Mouse (Mus musculus) layer of hippocampus, adult 2 months (tissue): ENCODE measurements at regions not wholly inside any gene's neighbourhood (a gene's known extent, or its start where the extent isn't known, plus 50 kb on each side); places are given as distances from the start of the nearest gene placed in this dataset.

Experiments
- DNase-seq, 2 experiments: peaks; one replicate each; pipeline ENCODE4 v3.0.0; 2022; ENCODE audit warnings: low spot score in 2 of 2
- H3K27ac ChIP-seq: fragments of 200-600 bp; 2 replicates; pipeline ENCODE4 v1.8.1; 2022
- H3K4me3 ChIP-seq: fragments of 200-600 bp; 2 replicates; pipeline ENCODE4 v1.8.1; 2022; ENCODE audit warnings: mild to moderate bottlenecking
- CTCF ChIP-seq: fragments of 200-600 bp; conservative IDR thresholded peaks from 2 replicates; pipeline ENCODE4 v1.8.1; 2022; ENCODE audit warnings: antibody characterized with exemption, mild to moderate bottlenecking, moderate library complexity

DNA sequence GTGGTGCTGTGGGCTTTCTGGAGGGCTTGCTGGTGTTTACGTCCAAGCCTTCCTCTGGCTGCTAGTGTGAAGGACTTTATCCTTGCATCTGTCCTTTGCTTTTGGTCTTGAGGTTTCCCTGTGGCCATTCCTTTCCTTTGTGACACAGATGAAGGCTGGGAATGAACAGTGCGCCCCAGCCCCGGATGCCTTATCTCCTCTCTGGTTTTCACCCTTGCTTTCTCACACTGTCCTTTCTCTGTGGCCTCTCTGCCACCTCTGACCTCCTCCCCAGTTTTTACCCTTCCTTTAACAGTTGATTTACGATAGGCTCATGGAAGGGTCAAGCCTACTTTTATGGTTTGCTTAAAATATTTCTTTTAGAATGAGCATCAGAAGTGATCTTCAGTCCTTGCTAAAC, 53.2 kb downstream of the Gas1 start:
- DNase-seq, result no peak
- Histone ChIP-seq H3K4me3 (no peak overlapping the region), H3K27ac (no peak overlapping the region)
- no peak for TF ChIP-seq CTCF

DNA sequence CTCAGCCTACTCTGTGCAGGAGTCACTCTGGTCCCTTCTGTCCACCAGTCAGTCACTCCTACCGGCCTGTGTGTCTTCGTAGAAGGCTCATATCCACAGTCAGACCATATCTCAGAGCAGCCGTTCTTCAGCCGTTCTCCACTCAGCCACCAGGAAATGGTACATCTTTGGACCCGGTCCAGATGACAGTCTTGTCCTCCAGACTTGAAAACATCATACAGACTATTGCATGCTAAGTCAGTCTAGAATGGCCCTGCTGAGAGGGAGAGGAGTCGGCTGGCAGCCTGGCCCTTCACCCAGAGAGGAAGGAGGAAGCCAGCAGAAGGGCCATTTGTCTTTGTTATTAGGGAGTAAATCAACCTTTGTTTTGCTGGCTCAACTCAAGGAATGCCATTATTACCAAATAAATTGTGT, 54.0 kb downstream of the Gas1 start:
- no peak for DNase-seq
- Histone ChIP-seq H3K27ac (no peak overlapping the region), H3K4me3 (no peak overlapping the region)
- no peak for TF ChIP-seq CTCF

DNA sequence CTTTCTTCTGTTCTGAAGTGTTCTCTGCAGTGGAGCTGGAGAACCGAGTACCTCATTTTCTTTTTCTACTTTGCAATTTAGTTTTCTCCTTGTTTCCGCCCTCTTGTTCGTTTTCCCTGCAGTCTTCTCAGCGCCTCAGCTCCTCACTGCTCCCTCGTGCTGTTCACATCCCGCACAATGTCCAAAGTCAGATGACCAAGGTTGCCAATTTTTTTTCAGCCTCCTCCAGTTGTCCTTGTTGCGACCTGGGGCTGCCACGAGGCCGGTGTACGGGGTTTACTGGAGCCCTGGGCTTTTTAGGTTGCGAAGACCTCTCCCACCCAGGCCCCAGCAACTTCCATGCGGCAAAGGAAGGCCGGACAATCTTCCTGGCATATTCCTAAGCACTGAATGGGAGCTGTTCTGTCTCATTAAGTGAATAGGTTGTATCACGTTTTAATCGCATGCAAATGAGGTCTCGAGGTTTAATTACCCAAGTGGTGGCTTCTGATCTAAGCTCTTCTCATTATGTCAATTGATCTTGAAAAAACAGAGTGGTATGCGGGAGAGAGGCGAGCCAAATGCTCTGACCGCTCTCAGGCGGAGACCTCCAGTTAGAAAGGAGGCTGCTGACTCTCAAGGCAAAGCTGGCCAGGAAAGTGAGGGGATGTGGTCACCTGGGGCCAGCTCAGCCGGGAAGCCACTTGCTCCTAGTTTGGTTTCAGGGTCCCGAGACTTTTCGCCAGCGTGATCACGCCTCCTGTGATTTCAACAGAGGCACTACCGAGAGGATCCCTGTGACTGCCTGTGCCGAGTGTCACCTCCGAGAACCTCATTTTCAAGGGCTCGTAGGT, 54.6 kb downstream of the Gas1 start:
- no peak for DNase-seq
- Histone ChIP-seq H3K27ac (no peak overlapping the region), H3K4me3 (no peak overlapping the region)
- no peak for TF ChIP-seq CTCF

DNA sequence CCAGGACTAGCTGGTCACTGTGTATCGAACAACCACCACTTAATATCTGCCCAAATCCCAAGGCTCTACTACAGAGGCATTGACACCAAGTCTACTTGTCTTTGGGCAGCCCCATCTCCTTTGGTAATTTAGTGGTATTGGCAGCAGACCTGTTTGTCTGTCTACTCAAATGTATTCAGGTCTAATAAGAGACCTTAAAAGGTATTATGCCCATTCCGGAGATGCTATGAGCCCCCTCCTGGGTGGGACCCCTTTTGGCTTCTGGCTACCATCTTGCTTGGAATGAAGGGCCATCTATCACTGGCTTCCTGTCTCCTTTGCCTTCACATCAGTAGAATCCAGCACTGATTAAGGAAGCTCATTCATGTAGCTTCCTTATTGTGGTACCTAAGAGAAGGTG, 65.7 kb downstream of the Gas1 start:
- no peak for TF ChIP-seq CTCF
- Histone ChIP-seq H3K27ac (no peak overlapping the region), H3K4me3 (no peak overlapping the region)
- no peak for DNase-seq

DNA sequence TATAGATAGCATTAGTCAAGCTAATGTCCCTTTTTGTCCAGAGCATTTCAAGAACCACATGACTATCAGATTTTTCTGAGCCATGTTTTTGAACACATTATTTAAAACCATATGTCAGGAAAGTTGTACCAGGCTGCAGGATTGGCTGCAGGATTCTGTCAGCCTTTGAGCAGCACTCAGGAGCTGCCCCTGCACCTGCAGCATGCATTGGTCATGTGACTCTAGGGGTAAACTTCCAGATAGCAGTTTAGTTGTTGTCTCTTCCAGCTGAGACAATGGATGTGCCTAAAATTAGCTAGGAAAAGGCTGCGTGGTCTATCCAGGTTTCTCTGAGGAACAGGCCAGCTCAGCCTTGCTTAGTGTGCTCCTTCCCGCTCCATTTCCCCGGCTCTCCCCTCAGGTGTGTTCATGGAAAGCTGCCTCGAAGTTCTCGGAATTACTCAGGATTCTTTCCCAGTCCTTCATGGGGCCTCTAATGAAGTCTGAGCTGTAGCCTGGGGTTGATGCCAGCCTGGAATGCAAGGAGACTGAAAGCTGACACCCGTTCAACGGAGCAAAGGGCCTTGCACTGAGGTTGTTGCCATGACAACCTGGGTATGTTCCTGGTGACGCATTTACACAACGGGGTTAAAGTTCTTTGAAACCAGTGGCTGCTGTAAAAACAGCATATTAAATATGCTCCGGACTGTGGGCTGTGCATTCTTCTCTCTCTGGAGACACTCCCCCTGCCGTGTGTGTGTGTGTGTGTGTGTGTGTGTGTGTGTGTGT, 66.9 kb downstream of the Gas1 start:
- TF ChIP-seq CTCF, result no peak
- DNase-seq, result peak; percentile 13
- no peak overlapping the region for H3K27ac ChIP-seq
- no peak overlapping the region for H3K4me3 ChIP-seq

DNA sequence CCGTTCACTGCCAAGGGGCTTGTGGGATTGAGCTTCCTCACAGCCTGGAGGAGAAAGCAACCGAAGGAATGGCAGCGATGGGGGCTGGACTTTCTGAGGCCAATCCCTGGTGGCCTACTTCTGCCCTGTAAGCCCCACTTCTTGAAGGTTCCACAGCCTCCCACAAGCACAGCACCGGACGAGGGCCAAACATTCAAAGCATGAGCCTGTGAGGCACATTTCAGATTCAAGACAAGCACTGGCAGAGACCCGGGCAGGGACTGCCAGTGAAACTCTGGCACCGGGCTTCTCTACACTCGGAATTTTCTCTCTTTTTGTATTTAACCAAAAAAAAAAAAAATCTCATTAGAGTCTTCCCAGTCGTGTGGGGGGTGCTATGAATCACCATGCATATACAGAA, 71.9 kb downstream of the Gas1 start:
- Histone ChIP-seq H3K27ac (peak overlapping the region; percentile 19; the same call in 1 of the 2 replicates), H3K4me3 (no peak overlapping the region)
- peak; percentile 41 to 44 for DNase-seq
- no peak for TF ChIP-seq CTCF

DNA sequence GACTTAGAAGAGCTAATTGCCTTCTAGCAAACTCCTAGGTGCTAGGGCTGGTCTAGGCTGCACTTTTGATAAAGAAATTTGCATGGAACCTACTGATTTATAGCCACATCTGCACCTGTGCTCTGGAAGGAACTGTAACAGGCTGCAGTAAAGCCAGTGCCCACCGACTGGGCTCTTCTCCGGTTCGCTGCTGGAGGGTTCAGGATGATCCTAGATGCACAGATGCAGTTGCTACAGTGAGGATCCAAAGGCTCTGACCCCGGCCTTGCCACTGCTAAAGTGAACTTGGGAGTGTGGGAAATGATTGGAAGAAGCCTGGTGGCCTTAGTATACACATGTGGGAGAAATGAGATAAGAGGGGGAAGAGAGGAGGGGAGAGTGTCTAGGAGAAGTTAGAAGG, 75.5 kb downstream of the Gas1 start:
- no peak for DNase-seq
- Histone ChIP-seq H3K4me3 (no peak overlapping the region), H3K27ac (no peak overlapping the region)
- TF ChIP-seq CTCF, result no peak

DNA sequence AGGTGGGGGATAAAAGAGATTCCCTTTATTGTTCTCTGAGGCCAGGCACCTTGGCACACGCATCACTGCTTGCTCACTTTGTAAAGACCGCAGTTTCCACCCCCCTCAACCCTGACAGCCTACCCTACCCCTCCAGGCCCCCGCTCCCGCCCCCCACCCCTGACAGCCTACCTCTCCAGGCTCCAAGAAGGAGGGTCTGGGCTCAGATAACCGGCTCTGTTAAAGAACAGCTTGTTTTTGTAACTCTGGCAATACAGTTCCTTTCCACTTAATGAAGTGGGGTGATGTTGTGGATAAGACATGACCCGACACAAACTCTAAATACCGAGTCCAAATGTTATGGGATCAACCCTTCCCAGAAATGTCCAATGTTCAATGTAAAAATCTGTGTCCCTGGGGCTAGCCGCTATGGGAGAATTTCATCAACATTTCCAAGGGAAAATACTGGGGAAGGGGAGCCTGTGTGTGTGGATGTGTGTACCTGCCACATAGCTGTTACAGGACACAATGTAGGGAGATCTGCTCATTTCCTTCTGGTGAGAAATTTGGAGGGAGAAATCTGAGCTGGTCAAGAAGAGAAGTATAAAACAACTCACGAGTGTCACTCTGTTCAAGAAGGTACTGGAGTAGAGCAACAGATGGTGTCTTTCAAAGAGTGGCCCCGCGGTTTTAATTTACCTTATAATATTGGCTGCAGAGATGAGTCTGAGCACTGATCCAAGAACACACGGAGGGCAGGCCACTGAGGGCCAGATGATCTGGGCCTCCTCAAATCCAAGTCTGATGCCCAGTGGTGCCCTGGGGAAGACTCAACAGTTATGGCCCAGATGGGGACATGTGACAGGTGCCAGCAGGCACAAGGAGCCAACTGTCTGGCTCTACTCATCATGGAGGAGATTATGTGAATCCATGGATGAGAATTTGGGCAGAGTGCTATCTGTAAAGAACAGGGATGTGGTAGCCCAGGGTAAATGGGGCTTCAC, 76.7 kb downstream of the Gas1 start:
- DNase-seq, result no peak
- no peak overlapping the region for H3K27ac ChIP-seq
- TF ChIP-seq CTCF, result no peak
- no peak overlapping the region for H3K4me3 ChIP-seq

DNA sequence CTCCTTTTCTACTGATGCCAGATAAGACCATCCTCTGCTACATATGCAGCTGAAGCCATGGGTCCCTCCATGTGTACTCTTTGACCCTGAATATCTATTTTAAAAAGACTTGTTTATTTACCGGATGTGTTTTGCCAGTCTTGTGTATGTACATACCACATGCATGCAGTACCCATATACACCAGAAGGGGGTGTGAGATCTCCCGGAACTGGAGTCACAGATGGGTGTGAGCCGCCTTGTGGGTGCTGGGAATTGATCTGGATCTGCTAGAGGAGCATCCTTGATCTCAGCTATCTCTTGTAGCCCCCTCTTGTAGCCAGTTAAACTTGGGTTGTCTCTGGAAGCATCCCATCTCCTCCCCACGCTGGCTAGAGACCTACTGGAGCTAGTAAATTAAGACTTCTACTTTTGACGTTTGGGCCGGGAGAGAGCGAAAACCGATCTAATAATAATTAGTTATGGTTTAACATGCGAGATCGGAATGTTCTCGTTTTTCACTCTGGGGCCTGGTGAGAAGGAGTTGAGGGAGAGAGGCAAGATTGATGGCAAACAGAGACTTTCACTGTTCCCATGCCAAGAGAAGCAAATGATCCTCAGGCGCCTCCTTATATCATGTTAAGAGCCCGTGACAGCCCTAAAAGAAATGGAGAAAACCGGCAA, 77.6 kb downstream of the Gas1 start:
- Histone ChIP-seq H3K27ac (no peak overlapping the region), H3K4me3 (no peak overlapping the region)
- TF ChIP-seq CTCF, result peak; percentile 61
- no peak for DNase-seq

DNA sequence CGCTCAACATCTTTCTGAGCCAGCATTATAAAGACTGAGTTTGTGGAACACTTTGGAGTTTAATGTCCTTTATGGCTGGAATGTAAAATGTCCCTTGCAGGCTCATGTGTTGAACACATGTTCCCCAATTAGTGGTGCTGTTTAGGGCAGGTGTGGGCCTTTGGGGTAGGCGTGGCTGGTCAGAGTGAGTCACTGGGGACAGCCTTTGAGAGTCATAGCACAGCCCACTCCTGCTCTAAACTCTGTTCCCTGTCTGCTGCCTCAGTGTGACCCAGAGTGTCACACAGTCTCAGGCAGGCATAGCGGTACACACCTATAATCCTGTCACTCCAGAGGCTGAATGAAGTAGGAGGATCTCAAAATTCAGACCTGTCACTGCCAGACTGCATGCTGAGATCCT, 78.8 kb downstream of the Gas1 start:
- TF ChIP-seq CTCF, result no peak
- DNase-seq, result no peak
- Histone ChIP-seq H3K4me3 (no peak overlapping the region), H3K27ac (no peak overlapping the region)

DNA sequence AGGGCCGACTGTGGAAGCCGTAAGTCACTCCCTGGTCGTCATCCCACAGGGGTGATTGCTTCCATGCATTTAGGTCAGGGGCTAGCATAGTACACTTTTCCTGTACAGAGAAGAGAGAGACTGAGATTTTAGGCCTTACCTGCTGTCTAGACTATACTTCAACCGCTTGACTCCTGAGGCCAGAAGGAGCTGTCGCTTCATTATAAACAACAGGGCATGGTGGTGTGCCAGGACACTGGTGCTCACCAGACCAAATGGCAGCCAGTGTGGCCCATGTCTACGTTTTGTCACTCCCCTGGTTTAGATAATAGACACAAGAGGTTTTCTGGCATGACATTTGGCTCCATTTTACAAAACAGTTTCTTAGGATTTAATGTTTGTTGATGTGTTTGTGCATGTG, 79.4 kb downstream of the Gas1 start:
- no peak for TF ChIP-seq CTCF
- no peak for DNase-seq
- H3K4me3 ChIP-seq, result no peak overlapping the region
- no peak overlapping the region for H3K27ac ChIP-seq

DNA sequence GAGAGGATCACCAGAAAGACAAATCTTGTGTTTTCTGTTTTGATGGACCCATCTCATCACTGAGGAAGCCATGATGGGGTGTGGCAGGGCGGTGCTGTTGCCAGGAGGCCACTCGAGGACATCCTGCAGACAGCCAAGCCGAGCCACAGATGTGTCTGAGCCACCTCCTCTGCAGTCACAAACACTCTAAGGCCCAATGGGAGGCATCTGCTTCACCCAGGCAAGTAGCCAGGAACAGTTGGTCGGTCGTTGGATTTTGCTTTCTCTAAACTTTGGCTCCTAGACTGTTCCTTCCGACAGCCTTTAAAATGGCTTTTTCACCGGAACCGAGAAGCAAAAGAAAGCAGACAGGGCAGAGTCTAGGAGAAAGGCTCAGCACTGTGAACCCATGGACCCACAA, 90.5 kb downstream of the Gas1 start:
- no peak for DNase-seq
- Histone ChIP-seq H3K27ac (no peak overlapping the region), H3K4me3 (no peak overlapping the region)
- no peak for TF ChIP-seq CTCF
